Mouse (Mus musculus) myocyte (in vitro differentiated cells): Measurements from ENCODE around the gene Sltm.

Experiments
- POLR2A ChIP-seq: IDR thresholded peaks from one replicate; pipeline ENCODE4 v1.6.1; 2011; ENCODE audit warnings: low read depth, mild to moderate bottlenecking, control low read depth, moderate library complexity; ENCODE audit not compliant: insufficient read length
- POLR2AphosphoS2 ChIP-seq: IDR thresholded peaks from one replicate; pipeline ENCODE4 v1.6.1; 2011; ENCODE audit warnings: low read depth, control low read depth; ENCODE audit not compliant: insufficient read length

- TF ChIP-seq POLR2A (no peak), POLR2AphosphoS2 (no peak)
Observed at GRCm38 (mm10) chr9:70511681-70512080, 30.9 kb upstream of the Sltm start.
